Mouse (Mus musculus) kidney, adult 2 months (tissue): Measurements from ENCODE around the gene Dnajc13.

Experiments
- CTCF ChIP-seq: fragments of 200-500 bp; conservative IDR thresholded peaks from 2 replicates; pipeline ENCODE4 v1.5.1; 2011; ENCODE audit warnings: low read depth, mild to moderate bottlenecking, control low read depth, low read length, moderate library complexity, mixed read lengths; ENCODE audit not compliant: insufficient read depth, insufficient read length
- POLR2A ChIP-seq: fragments of 200-500 bp; IDR thresholded peaks from one replicate; pipeline ENCODE4 v1.6.1; 2011; ENCODE audit warnings: low read depth, low read length, control low read depth

- TF ChIP-seq POLR2A (no peak), CTCF (no peak)
These were observed 153.6 kb downstream of the Dnajc13 start for GRCm38 (mm10) chr9:104109151-104109550.
